Mouse (Mus musculus) spleen, adult 12 weeks (tissue): ENCODE measurements around the gene Arv1.

Source experiments
- DNase-seq: peaks from one replicate; pipeline ENCODE4 v3.0.0; 2022; ENCODE audit warnings: low spot score

Arv1 gene

GRCm38 (mm10) chr8:124732828-124733227 is 10.9 kb downstream of the Arv1 start:
- DNase-seq, result no peak

- DNase-seq, result no peak
Observed at GRCm38 (mm10) chr8:124735371-124735911, 13.5 kb downstream of the Arv1 start.

GRCm38 (mm10) chr8:124739268-124739667 is 17.3 kb downstream of the Arv1 start:
- no peak for DNase-seq

GRCm38 (mm10) chr8:124746661-124747060 is 24.7 kb downstream of the Arv1 start:
- DNase-seq, result no peak

- DNase-seq, result no peak
Observed at GRCm38 (mm10) chr8:124751191-124751590, 29.3 kb downstream of the Arv1 start.

- peak; percentile 15 for DNase-seq
Observed at GRCm38 (mm10) chr8:124751709-124752173, 29.8 kb downstream of the Arv1 start, which contains the start of gene Fam89a. Gene Fam89a, minus strand, starts transcription at chr8:124751832.

GRCm38 (mm10) chr8:124752325-124752862 is 30.5 kb downstream of the Arv1 start:
- no peak for DNase-seq

- DNase-seq, result no peak
Observed at GRCm38 (mm10) chr8:124754101-124754791, 32.3 kb downstream of the Arv1 start.

- DNase-seq, result no peak
Observed at GRCm38 (mm10) chr8:124754792-124755190, 32.9 kb downstream of the Arv1 start.

GRCm38 (mm10) chr8:124755481-124755880 is 33.5 kb downstream of the Arv1 start:
- no peak for DNase-seq

- DNase-seq, result no peak
Observed at GRCm38 (mm10) chr8:124756153-124756552, 34.2 kb downstream of the Arv1 start.

GRCm38 (mm10) chr8:124756601-124757000 is 34.7 kb downstream of the Arv1 start:
- no peak for DNase-seq

GRCm38 (mm10) chr8:124758544-124758943 is 36.6 kb downstream of the Arv1 start:
- no peak for DNase-seq

- DNase-seq, result no peak
Observed at GRCm38 (mm10) chr8:124763061-124763460, 41.1 kb downstream of the Arv1 start.

GRCm38 (mm10) chr8:124772389-124772788 is 50.5 kb downstream of the Arv1 start:
- DNase-seq, result no peak

- DNase-seq, result peak; percentile 22
Observed at GRCm38 (mm10) chr8:124775695-124776094, 53.8 kb downstream of the Arv1 start.

GRCm38 (mm10) chr8:124780236-124780635 is 58.3 kb downstream of the Arv1 start:
- DNase-seq, result no peak

- no peak for DNase-seq
Observed at GRCm38 (mm10) chr8:124782431-124782830, 60.5 kb downstream of the Arv1 start.

GRCm38 (mm10) chr8:124783228-124783627 is 61.3 kb downstream of the Arv1 start:
- DNase-seq, result no peak
